Mouse (Mus musculus): Measurements from ENCODE around the gene Mbd3l2. TPM values are rescaled to one million over a fixed set of nuclear protein-coding genes. Genes with fewer than 3 reads are reported as not detected.

Gene Mbd3l2
- polyA plus RNA-seq, 1 experiment = not detected

DNA sequence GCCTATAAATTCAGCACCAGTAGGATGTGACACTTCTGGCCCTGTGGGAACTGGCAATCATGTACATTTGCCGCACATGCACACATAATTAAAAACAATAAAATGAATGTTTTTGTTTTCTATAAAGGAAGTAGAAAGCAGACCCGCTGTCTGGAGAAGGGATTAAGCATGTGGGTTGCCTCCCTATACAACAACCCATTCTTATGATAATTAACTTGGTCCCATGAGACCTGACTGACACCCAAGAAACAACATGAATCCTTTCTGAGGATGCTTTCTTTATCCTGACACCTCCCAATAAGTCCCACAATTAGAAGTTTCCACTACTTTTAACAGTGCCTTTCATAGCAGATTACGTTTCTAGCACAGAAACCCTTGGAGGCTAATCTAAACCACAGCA is 36.9 kb downstream of the Mbd3l2 start:
- Histone ChIP-seq H3K4me1 (ENCODE audit: control insufficient read depth, insufficient read depth, low read length) (no peaks in the 10 kb centered on the region), H3K36me3 (ENCODE audit: control insufficient read depth, insufficient read depth, low read length) (no peaks in the 10 kb centered on the region), H3K4me3 (ENCODE audit: insufficient read depth, low read depth, low read length) (no peak overlapping the region), H3K27me3 (replicated peaks; ENCODE audit: control insufficient read depth, insufficient read depth, low read length) (no peaks in the 10 kb centered on the region), H3K27ac (ENCODE audit: insufficient read depth, low read depth, low read length) (no peak overlapping the region)
- TF ChIP-seq POLR2A (IDR thresholded peaks at IDR 0.05; ENCODE audit: low read depth, low read length) (no peak), CTCF (conservative IDR thresholded peaks at IDR 0.05; ENCODE audit: insufficient read depth, insufficient read length, low read depth, low read length) (no peak)
- DNase-seq = no peak
- 81% methylated on average over 3 of the region's 3 CpGs for WGBS

DNA sequence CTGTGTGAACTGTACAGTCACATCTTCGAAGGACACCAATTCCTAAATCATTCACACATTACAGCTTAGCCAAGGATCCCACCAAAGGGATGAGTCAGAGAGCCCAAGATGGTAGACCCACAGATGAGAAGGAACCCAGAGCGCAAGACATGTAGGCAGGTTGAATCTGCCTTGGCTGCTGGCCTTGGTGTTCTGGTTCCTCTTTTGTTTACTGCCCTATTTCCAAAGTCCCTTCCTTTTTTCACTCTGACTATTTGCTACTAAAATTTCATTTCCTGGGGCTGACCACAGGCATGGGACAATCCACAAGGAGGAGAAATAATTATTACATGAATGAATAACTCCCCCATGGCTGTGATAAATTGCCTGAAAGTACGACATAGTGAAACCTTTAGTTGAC is 37.6 kb downstream of the Mbd3l2 start:
- H3K4me3 ChIP-seq (ENCODE audit: insufficient read depth, low read depth, low read length) = no peak overlapping the region
- TF ChIP-seq POLR2A (IDR thresholded peaks at IDR 0.05; ENCODE audit: low read depth, low read length) = no peak
- no peak for TF ChIP-seq CTCF (conservative IDR thresholded peaks at IDR 0.05; ENCODE audit: insufficient read depth, insufficient read length, low read depth, low read length)
- no peaks in the 10 kb centered on the region for H3K27me3 ChIP-seq (replicated peaks; ENCODE audit: control insufficient read depth, insufficient read depth, low read length)
- H3K36me3 ChIP-seq (ENCODE audit: control insufficient read depth, insufficient read depth, low read length) = no peaks in the 10 kb centered on the region
- DNase-seq = no peak
- H3K27ac ChIP-seq (ENCODE audit: insufficient read depth, low read depth, low read length) = no peak overlapping the region
- H3K4me1 ChIP-seq (ENCODE audit: control insufficient read depth, insufficient read depth, low read length) = no peaks in the 10 kb centered on the region
- WGBS = 80% methylated on average over 3 of the region's 3 CpGs

DNA sequence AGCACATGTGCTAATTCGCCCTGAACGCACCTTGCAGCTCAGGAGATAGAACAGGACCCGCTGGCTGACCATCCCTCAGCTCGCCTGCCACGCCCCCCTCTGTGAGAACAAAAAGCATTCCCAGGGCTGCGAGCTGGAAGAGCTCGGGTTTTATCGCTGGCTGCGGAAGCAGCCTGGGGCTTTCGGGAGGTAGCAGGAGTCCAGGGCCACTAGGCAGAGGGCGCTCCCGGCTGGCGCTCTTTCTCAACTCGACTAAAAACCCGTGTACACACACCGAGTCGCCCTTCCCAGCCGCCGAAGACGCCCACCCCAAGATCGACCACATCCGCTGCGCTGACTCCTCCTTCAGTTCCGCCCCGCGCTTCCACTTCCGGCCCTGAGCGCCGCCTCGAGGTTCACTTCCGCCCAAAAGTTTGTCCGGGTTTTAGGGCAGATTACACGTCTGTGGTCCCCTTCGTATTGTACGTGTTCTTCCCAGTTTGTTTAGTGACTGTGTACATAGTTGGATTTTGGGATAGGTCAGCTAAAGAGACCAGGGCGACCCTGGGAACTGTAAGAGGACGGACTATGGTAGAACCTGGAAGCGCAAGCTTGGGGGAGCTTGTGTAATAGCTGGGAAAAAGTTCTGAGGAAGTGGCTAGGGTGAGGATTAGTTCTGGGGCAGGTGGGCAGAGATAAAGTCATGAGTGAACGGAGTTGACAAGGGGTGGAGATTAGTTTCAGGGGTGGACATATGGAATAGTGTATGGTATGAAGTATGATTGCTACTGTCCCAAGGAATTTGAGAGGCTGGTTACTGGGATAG is 43.1 kb downstream of the Mbd3l2 start:
- H3K4me1 ChIP-seq (ENCODE audit: control insufficient read depth, insufficient read depth, low read length) = no peaks in the 10 kb centered on the region
- TF ChIP-seq CTCF (conservative IDR thresholded peaks at IDR 0.05; ENCODE audit: insufficient read depth, insufficient read length, low read depth, low read length) = no peak
- no peak for TF ChIP-seq POLR2A (IDR thresholded peaks at IDR 0.05; ENCODE audit: low read depth, low read length)
- H3K27ac ChIP-seq (ENCODE audit: insufficient read depth, low read depth, low read length) = peak overlapping the region; percentile 42
- H3K36me3 ChIP-seq (ENCODE audit: control insufficient read depth, insufficient read depth, low read length) = no peaks in the 10 kb centered on the region
- peak overlapping the region; percentile 83 for H3K4me3 ChIP-seq (ENCODE audit: insufficient read depth, low read depth, low read length)
- no peaks in the 10 kb centered on the region for H3K27me3 ChIP-seq (replicated peaks; ENCODE audit: control insufficient read depth, insufficient read depth, low read length)
- WGBS = 5% methylated on average over 39 of the region's 39 CpGs
- DNase-seq = peak; percentile 65

DNA sequence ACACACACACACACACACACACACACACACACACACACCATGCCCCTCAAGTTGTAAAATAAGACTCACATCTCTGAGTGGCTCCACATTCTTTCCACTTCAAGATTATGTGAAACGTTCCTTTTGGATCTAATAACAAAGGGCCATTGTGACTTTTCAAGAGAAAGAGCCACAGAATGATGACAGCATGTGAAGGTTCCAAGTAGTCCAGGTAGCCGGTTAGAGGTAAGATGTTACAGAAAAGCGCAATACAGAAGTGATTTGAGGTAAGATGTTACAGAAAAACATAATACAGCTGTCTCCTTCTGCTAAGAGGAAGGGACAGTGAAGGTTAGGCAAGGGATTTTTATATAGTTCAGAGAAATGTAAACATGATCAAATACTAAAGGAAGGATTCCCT is 47.7 kb downstream of the Mbd3l2 start, which contains the start of the genes Zfp558 and Mbd3l1:
Zfp558 (minus strand) TSS at position 101 of the 400 bp plus-strand sequence.
Mbd3l1 (plus strand) TSS at position 192 of the 400 bp plus-strand sequence.
- no peaks in the 10 kb centered on the region for H3K36me3 ChIP-seq (ENCODE audit: control insufficient read depth, insufficient read depth, low read length)
- WGBS = 75% methylated on average over 3 of the region's 3 CpGs
- no peak for TF ChIP-seq CTCF (conservative IDR thresholded peaks at IDR 0.05; ENCODE audit: insufficient read depth, insufficient read length, low read depth, low read length)
- TF ChIP-seq POLR2A (IDR thresholded peaks at IDR 0.05; ENCODE audit: low read depth, low read length) = no peak

More for the DNA sequence above, 47.7 kb downstream of the Mbd3l2 start, which contains the start of the genes Zfp558 and Mbd3l1:
- Histone ChIP-seq H3K27me3 (replicated peaks; ENCODE audit: control insufficient read depth, insufficient read depth, low read length) (no peaks in the 10 kb centered on the region), H3K4me3 (ENCODE audit: insufficient read depth, low read depth, low read length) (no peak within 1 kb of the TSS), H3K4me1 (ENCODE audit: control insufficient read depth, insufficient read depth, low read length) (no peaks in the 10 kb centered on the region), H3K27ac (ENCODE audit: insufficient read depth, low read depth, low read length) (no peak within 1 kb of the TSS)
- DNase-seq = no peak

Other genes starting within 250 kb of the Mbd3l2 start
- 28.7 and 31.9 TPM in 2 replicates for gene Chordc1, start 138.5 kb upstream of the Mbd3l2 start, polyA plus RNA-seq (2012; rRNA removed)
- 1.0 and 1.6 TPM in 2 replicates for gene Naalad2, start 27.7 kb upstream of the Mbd3l2 start, polyA plus RNA-seq (2012; rRNA removed)
- gene Ubtfl1, start 26.2 kb upstream of the Mbd3l2 start, polyA plus RNA-seq (2012; rRNA removed) = not detected in 2 replicates
- 0.23 and 0.44 TPM in 2 replicates for gene Zfp558, start 47.6 kb downstream of the Mbd3l2 start, polyA plus RNA-seq (2012; rRNA removed)
- gene Mbd3l1, start 47.7 kb downstream of the Mbd3l2 start, polyA plus RNA-seq (2012; rRNA removed) = not detected in 2 replicates
- gene Muc16, start 243.9 kb downstream of the Mbd3l2 start, polyA plus RNA-seq (2012; rRNA removed) = 0.09 and 0.12 TPM in 2 replicates